Mouse (Mus musculus) midbrain, embryonic 13.5 days (tissue): ENCODE data around the gene Gm14399. TPM values are rescaled to one million over a fixed set of nuclear protein-coding genes. Genes with fewer than 3 reads are reported as not detected.
"Not testable (repeated sequence)": the region's sequence is repeated elsewhere in the genome, so short reads cannot be mapped to it uniquely, and the experiment has no call there.

Experiments used
- ATAC-seq: fragments of 200-750 bp; cut with Nextera tagmentation; 2 replicates; pipeline ENCODE4 v1.8.0; 2017; ENCODE audit warnings: mild to moderate bottlenecking, moderate TSS enrichment, moderate library complexity
- H3K27ac ChIP-seq: fragments of 300-500 bp; sonication (generic); 2 replicates; pipeline ENCODE4 v1.5.1; 2015; ENCODE audit warnings: inconsistent platforms, mild to moderate bottlenecking, moderate library complexity
- H3K27me3 ChIP-seq: fragments of 300-500 bp; sonication (generic); 2 replicates; pipeline ENCODE4 v1.6.1; 2015; ENCODE audit warnings: mild to moderate bottlenecking, inconsistent platforms
- H3K36me3 ChIP-seq: fragments of 300-500 bp; sonication (generic); 2 replicates; pipeline ENCODE4 v1.6.1; 2015; ENCODE audit warnings: mild to moderate bottlenecking, inconsistent platforms
- H3K4me1 ChIP-seq: fragments of 300-500 bp; sonication (generic); replicated peaks from 2 replicates; pipeline ENCODE4 v1.6.1; 2015; ENCODE audit warnings: inconsistent platforms
- H3K4me2 ChIP-seq: fragments of 300-500 bp; sonication (generic); replicated peaks from 2 replicates; pipeline ENCODE4 v1.6.1; 2015; ENCODE audit warnings: moderate library complexity, mild to moderate bottlenecking, inconsistent platforms
- H3K4me3 ChIP-seq: fragments of 300-500 bp; sonication (generic); replicated peaks from 2 replicates; pipeline ENCODE4 v1.5.1; 2015; ENCODE audit warnings: mild to moderate bottlenecking, inconsistent platforms
- H3K9ac ChIP-seq: fragments of 300-500 bp; sonication (generic); replicated peaks from 2 replicates; pipeline ENCODE4 v1.6.1; 2015; ENCODE audit warnings: mild to moderate bottlenecking, inconsistent platforms
- H3K9me3 ChIP-seq: fragments of 300-500 bp; sonication (generic); 2 replicates; pipeline ENCODE4 v1.6.1; 2016; ENCODE audit warnings: mild to moderate bottlenecking, inconsistent platforms
- WGBS: fragments of 180-500 bp; shearing (Covaris S2); methylation state at CpG from one replicate; pipeline ENCODE4 v1.1.7; 2015; 5-methylcytosine and 5-hydroxymethylcytosine counted together
- polyA plus RNA-seq: library from polyadenylated mRNA; unstranded; fragments of >200 nt; fragmentation: Nextera tagmentation; extraction: Ambion mirVana; gene quantifications from 2 replicates; pipeline ENCODE4 v1.2.1, GENCODE M21; 2015

Gm14399 gene
- polyA plus RNA-seq, 1 experiment from 2014 or later, result 4.4 TPM

DNA sequence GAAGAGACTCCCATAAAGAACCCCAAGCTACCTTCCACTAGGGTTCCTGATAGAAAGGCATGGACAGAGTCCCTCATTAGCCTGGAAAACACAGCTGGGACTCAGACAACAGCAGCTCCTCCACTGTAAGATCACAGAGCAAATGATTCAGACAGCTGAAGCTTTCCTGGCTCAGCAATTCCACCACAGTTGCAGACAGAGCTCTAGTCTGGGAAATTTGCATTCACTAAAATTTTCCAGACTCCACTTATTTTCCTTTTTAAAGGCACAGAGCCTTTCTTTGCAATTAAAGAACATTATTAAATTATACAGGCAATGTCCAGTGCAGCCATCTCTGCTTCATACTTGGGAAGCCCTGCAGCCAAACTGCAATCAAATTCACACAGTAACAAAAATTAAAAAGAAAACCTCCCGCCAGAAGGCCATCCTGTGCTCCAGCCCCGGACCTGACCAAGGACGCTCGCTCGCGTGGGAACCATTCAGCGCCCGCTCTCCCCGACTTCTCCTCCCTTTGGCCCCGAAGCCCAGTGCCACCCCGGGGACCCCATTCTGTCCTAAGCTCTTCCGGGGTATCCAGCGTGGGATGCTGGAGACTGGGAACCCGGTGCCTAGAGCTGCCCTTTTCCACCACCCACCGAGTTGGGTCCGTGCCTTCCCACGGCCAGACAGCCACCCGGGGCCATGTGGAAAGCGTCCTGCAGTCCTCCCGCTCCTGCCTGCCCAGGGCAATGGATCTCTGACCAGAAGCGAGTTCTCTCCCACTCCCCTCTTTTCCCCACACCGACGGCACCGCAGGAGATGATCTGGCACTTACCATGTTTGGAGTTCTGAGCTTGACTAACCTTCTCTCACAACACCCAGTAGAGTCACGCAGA lies 457 bp downstream of the Gm14399 start:
- 3% methylated on average over 25 of the region's 25 CpGs for WGBS
- not testable (repeated sequence) for H3K9me3 ChIP-seq, H3K27ac ChIP-seq, H3K27me3 ChIP-seq, ATAC-seq, H3K36me3 ChIP-seq, H3K4me1 ChIP-seq
- peak overlapping the region; percentile 49 for H3K4me3 ChIP-seq
- peak overlapping the region; percentile 49 for H3K9ac ChIP-seq
- H3K4me2 ChIP-seq, result peak overlapping the region; percentile 48

DNA sequence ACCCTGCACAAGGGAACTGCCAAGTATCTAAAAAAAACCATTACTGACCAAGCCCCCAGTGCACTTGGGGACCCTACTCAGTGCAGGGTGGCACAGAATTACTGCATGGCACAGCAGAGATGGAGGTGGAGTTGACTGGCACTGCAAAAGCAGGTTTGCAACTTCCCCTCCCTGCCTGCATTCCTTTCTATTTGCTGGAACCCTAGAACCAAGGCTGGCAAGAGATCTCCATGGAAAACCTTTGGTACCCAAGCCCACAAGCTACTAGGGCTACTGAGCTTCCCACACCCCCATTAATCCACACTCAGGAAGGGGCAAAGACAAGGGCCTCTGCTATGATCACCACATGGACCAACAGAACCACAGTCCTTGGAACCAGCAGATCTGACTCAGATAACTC lies 1.2 kb downstream of the Gm14399 start:
- not testable (repeated sequence) for H3K9ac ChIP-seq, H3K27ac ChIP-seq, H3K4me3 ChIP-seq, H3K9me3 ChIP-seq, H3K36me3 ChIP-seq, ATAC-seq, H3K4me1 ChIP-seq, H3K4me2 ChIP-seq, H3K27me3 ChIP-seq

Other genes starting within 250 kb of the Gm14399 start
- gene Gm14444, start 131.8 kb downstream of the Gm14399 start, polyA plus RNA-seq, result not detected in 2 replicates
- gene Gm14393, start 74.2 kb downstream of the Gm14399 start, polyA plus RNA-seq, result 0.63 and 1.0 TPM in 2 replicates
- gene Gm14443, start 33.9 kb upstream of the Gm14399 start, polyA plus RNA-seq, result 1.4 TPM in 2 replicates
- gene Gm14391, start 64.9 kb upstream of the Gm14399 start, polyA plus RNA-seq, result 6.6 and 7.0 TPM in 2 replicates
- 2.5 and 3.5 TPM in 2 replicates for gene Gm14440, start 133.1 kb upstream of the Gm14399 start, polyA plus RNA-seq
- 16.1 and 17.4 TPM in 2 replicates for gene Gm4631, start 196.2 kb upstream of the Gm14399 start, polyA plus RNA-seq
- gene Zfp968, start 230.4 kb upstream of the Gm14399 start, polyA plus RNA-seq, result 3.4 and 4.6 TPM in 2 replicates